Mouse (Mus musculus): ENCODE results near the gene Dusp3.

DNA sequence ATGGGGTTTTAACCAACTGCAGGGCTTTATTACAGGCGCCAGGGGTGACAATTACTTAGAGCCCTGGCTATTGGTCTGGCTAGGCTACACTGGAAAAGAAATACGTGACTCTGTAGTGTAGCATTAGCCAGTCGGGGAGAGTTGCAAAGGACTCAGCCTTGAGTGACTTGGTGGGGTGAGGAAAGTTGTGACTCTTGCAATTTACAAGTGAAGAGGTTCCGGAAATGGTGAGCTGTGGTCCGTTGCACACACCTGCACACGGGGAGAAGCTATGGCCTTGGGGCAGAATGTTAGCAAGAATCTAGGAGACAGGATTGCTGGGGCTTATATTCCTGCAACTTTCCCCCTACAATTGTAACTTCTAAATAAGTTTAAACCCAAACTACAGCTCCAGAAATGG lies 61.2 kb downstream of the Dusp3 start:
- no peak for TF ChIP-seq CHD2 (IDR thresholded peaks at IDR 0.05; ENCODE audit: low read depth, low read length)
- no peak for TF ChIP-seq MAFK (IDR thresholded peaks at IDR 0.05; ENCODE audit: insufficient read depth, low read depth, low read length)
- TF ChIP-seq ZNF384 (IDR thresholded peaks at IDR 0.05; ENCODE audit: low read depth, low read length): no peak
- no peak for TF ChIP-seq HCFC1 (IDR thresholded peaks at IDR 0.05; ENCODE audit: borderline replicate concordance, insufficient read depth, low read length)
- no peak for TF ChIP-seq ZC3H11A (IDR thresholded peaks at IDR 0.05; ENCODE audit: borderline replicate concordance, low read depth, low read length)
